Mouse (Mus musculus) G1E (cell line): ENCODE measurements around the gene Ppp3r1. TPM values are rescaled to one million over a fixed set of nuclear protein-coding genes. Genes with fewer than 3 reads are reported as not detected.
"Not testable (repeated sequence)": the region's sequence is repeated elsewhere in the genome, so short reads cannot be mapped to it uniquely, and the experiment has no call there.

Experiments
- ATAC-seq: 2 replicates; pipeline ENCODE4 v1.8.0; 2016; ENCODE audit warnings: mild to moderate bottlenecking; ENCODE audit not compliant: insufficient number of reproducible peaks, poor library complexity, low FRiP score, severe bottlenecking; ENCODE audit errors: extremely low read depth
- DNase-seq: peaks from one replicate; pipeline ENCODE4 v3.0.0; 2012; ENCODE audit warnings: low spot score
- H3K27me3 ChIP-seq: 2 replicates; pipeline ENCODE4 v1.6.1; 2012; ENCODE audit warnings: mild to moderate bottlenecking, low read length, inconsistent platforms; ENCODE audit not compliant: insufficient read depth
- H3K36me3 ChIP-seq: replicated peaks from 2 replicates; pipeline ENCODE3; 2012; ENCODE audit warnings: mild to moderate bottlenecking, inconsistent platforms
- H3K4me1 ChIP-seq: 2 replicates; pipeline ENCODE4 v1.6.1; 2012; ENCODE audit warnings: low read depth, low read length, inconsistent platforms, mixed read lengths; ENCODE audit not compliant: insufficient read depth
- H3K4me3 ChIP-seq: 2 replicates; pipeline ENCODE4 v1.5.1; 2012; ENCODE audit warnings: low read depth, mild to moderate bottlenecking, inconsistent platforms, low read length, moderate library complexity, mixed read lengths
- H3K9me3 ChIP-seq: replicated peaks from 2 replicates; pipeline ENCODE4 v1.6.1; 2012; ENCODE audit warnings: inconsistent platforms
- CTCF ChIP-seq: IDR thresholded peaks from 2 replicates; pipeline ENCODE4 v1.5.1; 2012; ENCODE audit warnings: low read depth, low read length, inconsistent platforms, mixed read lengths
- GATA1 ChIP-seq: IDR thresholded peaks from 2 replicates; pipeline ENCODE4 v1.6.1; 2012; ENCODE audit warnings: borderline replicate concordance, low read length, inconsistent platforms, mixed read lengths
- GATA2 ChIP-seq: IDR thresholded peaks from 2 replicates; pipeline ENCODE4 v1.6.1; 2012; ENCODE audit warnings: low read depth, low read length, inconsistent platforms, borderline replicate concordance
- POLR2AphosphoS5 ChIP-seq: IDR thresholded peaks from 2 replicates; pipeline ENCODE4 v1.6.1; 2012; ENCODE audit warnings: low read depth, low read length, inconsistent platforms; ENCODE audit not compliant: insufficient replicate concordance
- TAL1 ChIP-seq: conservative IDR thresholded peaks from 2 replicates; pipeline ENCODE4 v1.6.1; 2012; ENCODE audit warnings: low read depth, low read length, inconsistent platforms, mixed read lengths
- polyA plus RNA-seq: library from polyadenylated mRNA; stranded (reverse); fragments of >175 nt; gene quantifications from 2 replicates; pipeline ENCODE4 v1.2.3, GENCODE M21; 2012
- total RNA-seq, 2 experiments: library from RNA; stranded (forward) in 1 of 2; stranded (reverse) in 1 of 2; fragments of 200-1000 nt in 1 of 2; fragments of >200 nt in 1 of 2; fragmentation: Nextera tagmentation in 1 of 2; gene quantifications; 2 replicates each; pipeline ENCODE4 v1.2.3; 2014 to 2017

The Ppp3r1 gene
- total and polyA plus RNA-seq, 3 experiments: 23.0 to 88.5 (median 80.7) TPM

DNA sequence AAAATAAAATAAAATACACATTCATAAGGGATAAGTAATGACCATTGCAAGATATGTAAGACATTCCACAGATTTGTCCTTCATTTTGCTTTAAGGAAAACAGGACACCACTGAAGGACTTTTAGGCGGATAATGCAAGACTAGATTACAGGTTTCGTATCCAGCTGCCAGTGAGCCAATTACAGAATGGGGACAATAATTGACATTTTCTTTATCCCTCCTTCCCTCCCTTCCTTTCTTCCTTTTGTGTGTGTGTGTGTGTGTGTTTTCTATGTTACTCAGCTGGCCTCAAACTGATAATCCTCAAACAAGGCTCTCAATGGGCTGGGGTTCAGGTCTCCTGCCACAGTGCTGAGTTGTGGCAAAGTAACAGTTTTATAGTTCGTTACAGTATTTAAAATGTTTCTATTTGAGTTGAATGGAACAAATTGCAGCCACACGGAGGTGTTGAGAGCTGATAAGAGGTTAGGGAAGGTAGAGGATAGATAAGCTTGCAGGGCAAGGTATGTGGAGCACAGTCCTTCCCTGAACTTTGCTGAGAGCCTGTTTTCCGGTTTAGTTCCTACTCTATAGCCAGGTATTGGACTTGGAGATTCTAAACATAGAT is 53.9 kb downstream of the Ppp3r1 start:
- Histone ChIP-seq H3K4me1 (peaks cover 39% of the 10 kb centered on the region), H3K36me3 (peaks cover 48% of the 10 kb centered on the region), H3K4me3 (peak overlapping the region; percentile 88), H3K9me3 (no peaks in the 10 kb centered on the region), H3K27me3 (no peaks in the 10 kb centered on the region)
- ATAC-seq (peak; percentile 46), DNase-seq (peak; percentile 15)
- TF ChIP-seq POLR2AphosphoS5 (no peak), CTCF (no peak), TAL1 (peak; percentile 71), GATA1 (no peak), GATA2 (no peak)

DNA sequence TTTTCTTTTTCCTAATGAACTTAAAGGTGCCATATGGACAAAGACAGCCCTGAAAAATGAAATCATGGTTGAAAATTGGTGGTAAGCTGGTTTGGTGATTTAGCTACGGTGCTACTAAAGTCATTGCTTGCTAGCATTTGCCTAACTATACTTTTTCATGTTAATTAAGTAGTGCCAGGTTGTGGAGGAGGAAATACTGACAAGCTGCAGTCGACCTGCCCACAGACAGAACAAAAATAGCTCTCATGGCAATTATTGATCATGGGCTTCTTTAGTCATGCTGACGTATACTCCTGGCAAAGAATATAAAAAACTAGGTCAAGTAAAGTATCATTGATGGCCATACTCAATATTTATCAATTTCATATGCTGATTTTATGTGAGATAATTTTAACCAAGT is 56.4 kb downstream of the Ppp3r1 start:
- TF ChIP-seq POLR2AphosphoS5: no peak
- TF ChIP-seq GATA2: no peak
- no peak for TF ChIP-seq TAL1
- no peak for TF ChIP-seq CTCF
- no peak for TF ChIP-seq GATA1

GRCm38 (mm10) chr11:17221126-17221525 is 62.1 kb downstream of the Ppp3r1 start:
- H3K27me3 ChIP-seq: no peaks in the 10 kb centered on the region
- 0 out of 2 replicates have a peak, but pooled peaks cover 2% of the 10 kb centered on the region for H3K4me1 ChIP-seq
- no peak overlapping the region for H3K4me3 ChIP-seq
- H3K9me3 ChIP-seq: no peaks in the 10 kb centered on the region
- DNase-seq (no peak), ATAC-seq (peak; percentile 67; the same call in 1 of the 2 replicates)
- H3K36me3 ChIP-seq: peaks cover 75% of the 10 kb centered on the region
- TF ChIP-seq GATA2 (no peak), TAL1 (no peak), CTCF (no peak), POLR2AphosphoS5 (no peak), GATA1 (no peak)

More for the DNA sequence above, 56.4 kb downstream of the Ppp3r1 start:
- Histone ChIP-seq H3K4me1 (peaks cover 32% of the 10 kb centered on the region), H3K4me3 (no peak overlapping the region), H3K36me3 (peaks cover 40% of the 10 kb centered on the region), H3K27me3 (no peaks in the 10 kb centered on the region), H3K9me3 (no peaks in the 10 kb centered on the region)
- DNase-seq (no peak), ATAC-seq (no peak)

GRCm38 (mm10) chr11:17232792-17233191 is 73.7 kb downstream of the Ppp3r1 start:
- ATAC-seq (no peak), DNase-seq (no peak)
- no peaks in the 10 kb centered on the region for H3K4me1 ChIP-seq
- H3K9me3 ChIP-seq: no peaks in the 10 kb centered on the region
- H3K4me3 ChIP-seq: no peak overlapping the region
- peaks cover 86% of the 10 kb centered on the region for H3K36me3 ChIP-seq
- no peaks in the 10 kb centered on the region for H3K27me3 ChIP-seq
- TF ChIP-seq GATA1 (no peak), POLR2AphosphoS5 (no peak), TAL1 (no peak), CTCF (no peak), GATA2 (no peak)

- ATAC-seq (peak; percentile 28; the same call in 1 of the 2 replicates), DNase-seq (no peak)
- TF ChIP-seq GATA2: no peak
- no peak for TF ChIP-seq CTCF
- no peak for TF ChIP-seq POLR2AphosphoS5
- H3K36me3 ChIP-seq: peaks cover 65% of the 10 kb centered on the region
- no peaks in the 10 kb centered on the region for H3K4me1 ChIP-seq
- H3K4me3 ChIP-seq: no peak overlapping the region
- H3K9me3 ChIP-seq: no peaks in the 10 kb centered on the region
- no peaks in the 10 kb centered on the region for H3K27me3 ChIP-seq
Observed at GRCm38 (mm10) chr11:17236449-17237037, 77.5 kb downstream of the Ppp3r1 start.

- not testable (repeated sequence) for H3K4me3 ChIP-seq, H3K27me3 ChIP-seq, H3K9me3 ChIP-seq, DNase-seq, H3K4me1 ChIP-seq, ATAC-seq
- peaks cover 44% of the 10 kb centered on the region for H3K36me3 ChIP-seq
Observed at GRCm38 (mm10) chr11:17238598-17238997, 79.5 kb downstream of the Ppp3r1 start.
